Mouse (Mus musculus): ENCODE measurements at regions not wholly inside any gene's neighbourhood (a gene's known extent, or its start where the extent isn't known, plus 50 kb on each side); places are given as distances from the start of the nearest gene placed in this dataset.
A peak's percentile ranks its signal among the peaks of the same experiment; 100 is the strongest.

DNA sequence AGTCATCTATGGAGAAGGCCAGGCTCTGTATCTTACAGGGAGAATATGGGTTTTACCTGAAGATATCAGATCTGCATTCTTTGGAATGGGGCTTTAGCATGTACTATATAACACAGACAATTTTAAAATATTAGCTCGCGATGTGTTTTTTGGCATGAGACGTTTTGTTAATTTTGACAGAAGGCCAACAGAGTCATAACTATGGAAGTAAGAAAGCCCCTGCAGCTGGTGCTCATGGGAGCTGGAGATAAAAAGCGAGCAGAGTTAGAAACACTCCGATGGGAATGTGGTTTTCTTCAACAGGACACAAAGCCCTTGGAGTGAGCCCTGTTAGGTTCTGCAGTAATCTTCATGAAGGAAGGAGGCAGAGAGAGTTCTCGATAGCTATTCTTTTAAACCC lies 176.6 kb downstream of the Rps12 start:
- no peak for DNase-seq

DNA sequence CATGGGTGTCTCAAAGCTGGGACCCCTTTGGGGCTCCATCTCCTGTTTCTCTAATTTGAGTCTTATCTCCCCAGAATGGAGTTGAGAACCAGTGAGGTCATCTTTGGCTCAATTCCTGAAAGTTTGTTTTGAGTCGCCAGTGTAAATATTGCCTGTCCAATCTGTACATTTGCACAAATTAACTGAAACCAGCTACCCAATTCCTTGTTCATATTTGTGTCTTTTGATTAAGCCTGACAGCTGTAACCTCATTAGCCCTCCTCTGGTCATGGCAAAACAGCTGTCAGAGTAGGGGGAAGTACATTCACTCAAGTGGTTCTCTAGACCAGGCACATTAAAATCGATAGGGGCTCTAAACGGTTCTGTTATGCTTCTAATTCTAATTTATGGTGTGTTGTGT lies 177.0 kb downstream of the Rps12 start:
- no peak for DNase-seq

DNA sequence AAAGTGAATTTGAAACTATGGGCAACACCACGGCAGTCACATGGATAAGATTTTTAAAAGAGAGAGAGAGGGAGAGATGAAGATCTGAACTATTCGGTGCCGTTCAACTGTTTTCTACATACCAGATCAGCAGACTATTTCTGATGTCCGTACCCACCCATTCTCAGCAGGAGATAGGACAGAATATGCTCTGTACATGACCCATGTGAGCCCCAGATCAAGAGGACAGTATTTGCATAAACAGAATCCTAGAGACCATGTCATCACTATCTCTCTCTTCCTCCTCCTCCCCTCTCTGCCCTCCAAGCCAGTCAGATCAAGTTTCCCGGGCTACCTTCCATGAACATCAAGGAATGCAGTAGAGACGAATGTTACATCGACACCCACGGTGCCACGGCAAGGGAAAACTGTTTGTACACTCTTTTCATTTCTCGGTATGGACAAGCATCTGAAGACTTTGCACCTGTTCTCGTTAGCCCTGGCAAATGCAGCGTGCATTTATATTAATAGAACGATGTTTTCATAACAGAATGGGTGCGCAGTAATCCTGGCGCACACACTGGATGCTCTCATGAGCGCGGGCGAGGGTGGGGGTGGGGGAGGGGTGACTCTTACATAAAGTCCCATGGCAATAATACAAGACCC lies 177.7 kb downstream of the Rps12 start:
- DNase-seq = no peak

DNA sequence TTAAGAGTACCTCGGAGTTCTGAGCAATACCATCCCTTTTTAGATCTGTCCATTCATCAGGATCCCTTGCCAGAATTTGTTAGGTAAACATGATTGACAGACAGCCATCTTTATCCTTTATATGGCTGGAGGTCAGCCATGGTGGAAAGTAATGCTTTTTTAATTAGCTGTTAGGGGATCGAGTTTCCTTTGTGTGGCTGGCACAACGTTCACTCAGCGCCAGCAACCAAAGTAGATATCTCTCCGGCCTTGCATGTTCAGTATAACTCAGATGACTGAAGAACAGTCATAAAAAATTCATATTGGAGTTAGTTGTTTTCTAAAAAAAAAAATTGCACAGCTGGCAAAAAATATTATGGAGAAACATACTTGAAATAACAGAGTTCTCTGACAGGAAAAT lies 186.4 kb downstream of the Rps12 start:
- no peak for DNase-seq

DNA sequence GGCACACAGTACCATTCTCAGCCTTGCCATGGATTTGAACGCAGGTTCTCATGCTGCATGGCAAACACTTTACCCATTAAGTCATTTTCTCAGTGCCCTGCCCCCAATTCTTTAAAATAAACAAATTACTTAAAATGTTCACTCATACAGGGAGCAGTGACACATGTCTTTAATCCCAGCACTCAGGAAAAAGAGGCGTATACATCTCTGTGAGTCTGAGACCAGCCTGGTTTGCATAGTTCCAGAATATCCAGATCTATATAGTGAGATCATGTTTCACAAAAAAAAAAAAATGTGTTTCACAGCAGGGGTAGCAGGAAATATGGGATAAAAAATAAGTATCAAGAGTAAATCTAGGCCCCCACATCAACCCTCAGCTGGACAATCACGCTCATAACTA lies 191.5 kb downstream of the Rps12 start:
- no peak for DNase-seq

DNA sequence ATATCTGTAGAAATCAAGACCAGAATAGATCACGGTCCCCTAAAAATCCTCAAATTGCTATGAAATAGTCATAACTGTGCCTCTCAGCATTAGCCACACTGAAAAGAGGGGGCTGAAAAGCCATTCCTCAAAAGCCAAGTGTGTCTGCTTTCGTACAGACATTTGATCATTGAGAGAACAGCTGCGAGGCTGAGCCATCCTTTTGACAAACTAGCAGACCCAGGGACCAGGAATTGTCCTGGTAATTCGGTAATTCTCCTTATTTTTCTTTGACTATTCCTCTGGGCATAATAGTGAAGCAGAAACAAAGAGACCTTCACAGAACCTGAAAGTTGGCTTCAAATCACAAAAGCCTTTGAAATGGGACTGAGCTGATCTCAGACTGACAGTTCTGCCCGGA lies 206.8 kb downstream of the Rps12 start:
- no peak for DNase-seq

DNA sequence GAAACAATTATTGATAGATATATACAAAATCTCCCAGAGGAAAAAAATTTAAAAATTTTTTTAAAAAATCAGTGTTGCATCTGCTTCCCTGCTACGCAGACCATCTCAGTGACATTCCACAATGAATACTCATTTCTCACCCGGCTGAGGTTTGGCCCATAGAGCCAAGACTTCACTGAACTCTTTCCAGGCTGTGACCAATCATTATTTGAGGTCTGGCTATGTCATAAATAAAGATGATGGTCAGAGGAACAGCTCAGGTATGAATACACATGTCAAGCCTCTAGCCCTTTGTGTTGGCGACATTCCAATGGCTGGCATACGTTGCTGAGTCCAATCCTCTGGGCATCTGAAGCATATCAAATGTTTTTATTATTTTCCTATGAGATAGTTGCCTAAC lies 216.1 kb downstream of the Rps12 start:
- DNase-seq = no peak

DNA sequence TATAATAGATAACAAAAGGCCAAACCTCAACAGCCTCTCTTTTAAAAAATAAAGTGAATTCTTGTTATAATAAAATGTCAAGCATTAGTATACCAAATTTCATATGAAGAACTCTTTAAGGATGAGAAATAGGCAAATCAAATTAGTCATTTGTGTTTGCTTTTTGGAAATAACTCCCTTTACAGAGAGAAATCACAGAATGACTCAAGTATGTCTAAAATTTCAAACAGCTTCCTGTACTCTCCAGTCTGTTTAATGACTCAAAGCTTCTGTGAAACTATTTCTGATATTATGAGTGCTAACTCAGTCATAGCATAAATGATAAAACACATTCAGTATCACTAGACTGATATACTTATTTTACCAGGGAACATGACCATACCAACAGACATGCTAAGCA lies 217.7 kb downstream of the Rps12 start:
- DNase-seq = no peak

DNA sequence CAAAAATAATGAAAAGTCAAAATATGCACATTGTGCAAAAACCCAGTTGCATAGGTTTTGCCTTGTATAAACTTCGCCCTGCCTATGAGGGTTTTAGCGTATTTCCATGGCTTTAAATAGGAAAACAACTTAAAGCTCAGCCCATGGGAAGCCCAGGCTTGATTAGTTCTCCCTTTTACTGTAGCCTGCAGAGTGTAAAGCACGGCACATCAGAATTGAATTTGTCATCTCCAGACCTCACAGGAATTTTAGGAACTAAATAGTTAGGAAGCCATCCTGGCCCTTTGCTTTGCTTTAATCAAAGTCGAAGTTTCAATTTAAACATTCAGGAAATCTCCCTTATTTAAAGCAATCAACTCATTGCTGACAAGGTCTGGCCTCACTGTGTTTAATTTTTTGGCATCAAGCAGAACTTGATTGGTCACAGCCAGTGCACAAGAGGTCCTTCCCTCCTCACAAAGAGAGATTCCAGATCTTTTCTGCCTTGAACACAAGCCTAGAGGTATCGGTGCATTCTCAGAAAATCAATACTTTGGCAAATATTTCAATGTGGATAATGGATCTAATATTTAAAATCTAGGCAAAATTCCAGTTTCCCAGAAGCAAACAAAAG lies 211.8 kb upstream of the Eya4 start:
- DNase-seq = no peak

DNA sequence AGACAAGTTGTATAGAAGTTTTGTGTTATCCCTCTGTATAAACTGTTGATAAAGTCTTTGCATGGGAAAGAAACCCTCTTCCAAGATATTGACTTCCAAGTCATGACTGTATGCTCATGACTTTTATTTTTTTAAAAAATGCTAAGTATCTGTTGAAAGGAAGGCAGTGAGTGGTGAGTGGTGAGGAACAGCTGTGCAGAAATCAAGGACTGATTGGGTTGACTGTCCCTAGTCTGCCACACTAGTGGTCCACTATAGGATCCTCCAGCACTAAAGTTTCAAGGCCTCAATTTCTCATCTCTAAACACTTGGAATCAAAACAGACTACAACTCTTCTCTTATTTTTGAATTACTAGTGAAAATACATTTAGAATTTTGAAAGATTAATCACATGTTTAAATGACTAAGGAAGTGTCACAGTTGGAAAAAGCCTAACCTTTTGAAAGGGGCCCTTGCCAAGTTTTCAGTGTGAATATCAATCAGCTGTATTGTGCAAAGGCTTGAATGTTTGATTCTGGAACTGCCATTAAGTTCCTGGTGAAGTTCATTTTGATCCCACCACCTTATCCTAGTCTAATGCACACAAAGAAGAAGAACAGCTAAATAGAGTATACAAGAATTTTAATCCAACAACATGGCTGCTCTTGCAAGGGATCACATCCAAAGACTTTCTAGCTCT lies 209.5 kb upstream of the Eya4 start:
- no peak for DNase-seq

DNA sequence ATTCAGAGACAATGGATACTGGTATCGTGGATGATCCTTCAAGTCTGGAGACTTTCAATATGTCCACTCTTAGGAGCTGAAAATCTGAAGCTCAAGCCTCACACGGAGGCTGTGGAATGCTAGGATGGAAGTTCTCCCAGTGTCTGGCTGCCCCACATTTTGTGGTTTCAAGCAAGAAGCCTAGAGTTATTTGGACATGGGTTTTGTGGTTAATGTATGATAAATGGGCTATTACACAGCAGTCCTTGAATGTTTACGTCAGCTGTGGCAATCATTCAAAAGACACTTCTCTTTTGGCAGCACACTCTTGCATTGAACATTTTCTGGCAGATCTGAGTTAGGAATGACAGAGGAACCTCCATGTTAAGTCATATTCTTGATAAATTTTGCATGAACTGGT lies 207.2 kb upstream of the Eya4 start:
- DNase-seq = peak; percentile 2

DNA sequence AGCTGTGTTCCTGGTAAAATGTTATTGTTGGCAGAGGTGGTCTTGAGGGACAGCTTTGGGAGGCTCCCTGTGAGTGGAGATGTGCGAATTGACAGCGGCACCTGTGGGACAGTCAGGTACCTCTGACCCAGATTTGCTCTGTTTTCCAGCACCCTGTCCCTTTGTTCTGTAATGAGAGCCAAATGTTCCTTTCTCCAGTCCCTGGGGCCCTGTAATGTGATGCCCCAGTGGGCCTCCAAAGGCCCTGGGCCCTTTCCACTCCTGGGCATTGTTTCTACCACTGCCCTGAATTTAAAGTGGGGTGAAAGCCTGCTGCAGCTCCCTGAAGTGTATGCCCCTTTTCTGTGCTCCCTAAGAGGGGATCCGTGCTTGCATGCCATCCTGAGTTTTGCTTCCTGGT lies 198.6 kb upstream of the Eya4 start:
- DNase-seq = peak; percentile 7

DNA sequence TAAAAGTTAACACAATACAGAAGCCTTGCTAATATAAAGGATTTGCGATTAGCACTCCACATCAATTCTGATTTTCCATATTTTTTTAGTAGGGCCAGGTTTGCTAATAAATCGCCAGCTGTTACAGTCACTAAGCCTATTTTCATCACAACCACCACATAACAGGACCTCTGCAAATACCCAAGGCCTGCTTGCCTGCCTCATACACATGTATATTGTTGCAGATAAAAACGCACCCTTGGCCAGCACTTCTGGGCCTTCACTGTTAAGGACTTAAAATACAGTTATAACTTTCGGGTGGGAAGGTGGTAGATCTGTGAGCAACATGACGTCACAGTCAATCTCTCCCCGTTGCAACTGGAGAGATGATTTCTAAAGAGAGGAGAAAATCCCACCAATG lies 197.7 kb upstream of the Eya4 start:
- no peak for DNase-seq

DNA sequence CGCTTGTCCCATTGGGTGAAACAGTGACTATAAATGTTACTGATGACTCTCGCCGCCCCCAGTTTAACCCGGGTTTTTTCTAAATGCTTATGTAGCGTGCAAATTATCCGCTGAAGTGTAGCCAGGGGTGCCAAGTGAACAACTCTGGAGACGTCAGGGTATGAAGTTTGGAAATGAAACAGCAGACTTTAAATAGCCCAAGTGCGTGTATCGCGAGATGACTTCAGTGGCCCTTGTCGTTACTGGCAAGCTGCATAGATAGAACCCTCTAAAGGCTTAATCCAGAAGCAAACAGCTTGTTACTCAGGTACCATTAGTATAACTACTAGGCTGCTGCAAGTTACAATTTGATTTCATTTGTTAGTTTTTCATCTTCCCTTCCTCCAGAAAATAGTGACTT lies 192.1 kb upstream of the Eya4 start:
- DNase-seq = no peak

DNA sequence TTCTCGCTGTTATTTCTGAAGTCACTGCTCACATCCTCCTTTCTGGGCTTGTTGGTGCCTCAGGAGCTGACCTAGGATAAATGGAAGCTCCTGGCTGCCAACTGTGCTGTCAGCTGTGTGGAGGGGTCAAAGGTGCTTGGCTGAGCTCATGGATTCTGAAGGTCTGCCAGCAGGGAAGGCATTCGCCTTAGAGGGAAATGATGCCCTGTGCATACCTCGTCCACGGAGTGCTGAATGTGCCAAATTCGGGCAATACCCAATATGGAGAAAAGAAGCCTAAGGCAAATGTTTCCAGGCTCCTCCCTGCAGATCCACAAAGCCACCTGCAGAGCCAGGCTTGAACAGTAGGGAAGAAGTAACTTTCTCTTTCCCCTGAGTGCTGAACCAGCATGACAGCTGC lies 191.3 kb upstream of the Eya4 start:
- peak; percentile 4 for DNase-seq

DNA sequence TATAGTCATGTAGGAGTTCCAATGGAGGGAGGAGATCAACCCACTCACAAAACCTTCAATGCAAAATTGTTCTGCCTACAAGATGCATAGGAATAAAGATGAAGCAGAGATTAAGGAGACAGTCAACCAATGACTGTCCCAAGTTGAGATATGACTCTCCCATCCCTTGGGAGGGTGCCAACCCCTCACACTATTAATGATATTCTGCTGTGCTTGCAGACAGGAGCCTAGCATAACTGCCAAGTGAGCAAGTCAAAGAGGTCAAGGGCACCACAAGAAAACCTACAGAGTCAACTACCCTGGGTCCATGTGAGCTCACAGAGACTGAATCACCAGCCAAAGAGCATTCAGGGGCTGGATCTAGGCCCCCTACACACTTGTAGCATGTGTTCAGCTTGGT lies 184.1 kb upstream of the Eya4 start:
- DNase-seq = peak; percentile 57

DNA sequence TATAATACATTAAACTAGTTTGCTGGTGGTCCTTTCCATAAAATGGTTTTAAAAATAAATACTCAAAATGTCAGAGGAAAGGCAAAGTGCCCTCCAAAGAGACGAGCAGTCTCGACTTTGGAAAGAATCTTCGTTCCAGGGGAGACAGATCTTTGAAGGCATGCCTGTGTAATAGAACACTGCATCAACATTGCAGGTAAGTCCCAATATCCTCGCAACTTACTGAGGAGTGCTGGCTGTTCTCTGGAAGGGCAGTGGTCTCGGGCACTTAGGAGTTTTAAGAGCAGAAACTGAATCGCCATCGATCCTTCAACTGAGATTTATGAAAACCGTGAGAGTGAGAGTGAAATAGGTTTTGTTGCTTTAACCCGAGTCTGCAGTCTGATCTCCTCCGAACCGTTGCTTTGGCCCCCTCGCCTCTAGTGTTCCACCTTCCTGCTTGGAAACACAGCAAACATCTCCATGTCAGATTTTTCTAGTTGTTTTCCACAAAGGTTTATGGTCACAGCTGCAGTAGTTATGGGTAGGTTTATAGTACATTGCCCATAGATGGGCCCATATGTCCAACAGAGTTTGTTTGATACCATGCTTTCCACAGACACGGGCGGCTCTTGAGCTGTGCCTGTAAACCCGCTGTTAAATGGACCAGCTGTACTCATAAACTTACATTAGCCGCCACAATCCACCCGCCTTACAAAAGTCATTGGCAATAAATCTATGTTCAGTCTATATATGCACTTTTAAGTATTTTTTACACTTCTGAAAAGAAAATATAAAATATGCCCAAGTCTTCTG lies 181.6 kb upstream of the Eya4 start:
- no peak for DNase-seq

DNA sequence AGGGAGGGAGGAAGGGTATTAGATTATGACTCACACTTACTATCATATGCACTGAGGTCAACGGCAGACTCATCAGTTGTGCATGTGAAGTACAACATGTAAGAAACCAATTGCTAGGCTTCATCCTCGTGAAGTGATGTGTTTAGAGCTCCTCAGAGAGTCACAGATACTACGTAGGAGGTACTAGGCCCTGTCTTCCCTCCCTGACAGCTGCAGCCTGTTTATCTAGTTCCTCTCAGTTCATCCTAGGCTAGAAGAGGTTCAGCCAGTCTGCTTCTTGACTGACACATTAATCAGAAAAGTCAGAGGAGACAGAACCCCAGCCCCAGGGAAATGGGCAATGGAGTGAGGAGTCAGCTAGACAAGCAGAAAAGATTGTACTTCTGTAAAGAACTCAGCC lies 180.1 kb upstream of the Eya4 start:
- DNase-seq = no peak

DNA sequence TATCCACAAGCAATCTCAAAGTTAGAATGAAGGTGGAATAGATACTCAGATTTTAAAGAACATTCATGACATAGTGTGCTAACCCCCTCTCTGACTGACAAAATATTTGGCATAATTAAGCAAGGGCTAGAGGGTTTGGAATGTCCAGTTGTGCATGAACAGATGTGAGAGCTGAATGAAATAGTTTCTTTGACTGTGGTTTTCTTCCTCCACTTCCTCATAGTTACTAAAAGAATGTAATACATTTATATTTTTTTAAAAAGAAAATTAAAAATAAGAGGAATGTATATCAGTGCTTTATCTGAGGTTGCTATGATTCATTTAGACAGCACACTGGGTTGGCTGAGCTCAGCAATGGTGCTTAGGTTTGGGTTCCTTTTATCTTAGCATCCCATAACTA lies 176.2 kb upstream of the Eya4 start:
- DNase-seq = no peak

DNA sequence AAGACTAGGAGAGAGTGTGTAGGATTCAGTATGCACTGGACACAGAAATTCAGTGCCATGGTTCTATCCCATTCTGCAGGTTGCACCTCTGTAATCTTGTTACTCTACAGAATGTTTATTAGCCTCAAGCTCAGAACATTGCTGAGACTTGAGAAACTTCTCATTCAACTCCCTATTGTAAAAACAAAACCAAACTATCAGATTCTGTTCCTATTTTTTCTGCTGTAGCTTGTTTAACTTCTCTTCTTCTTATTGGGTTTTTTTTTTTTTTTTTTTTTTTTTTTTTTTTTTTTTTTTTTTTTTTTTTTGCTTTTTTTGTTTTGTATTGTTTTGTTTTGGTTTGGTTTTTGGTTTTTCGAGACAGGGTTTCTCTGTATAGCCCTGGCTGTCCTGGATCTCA lies 172.1 kb upstream of the Eya4 start:
- no peak for DNase-seq

DNA sequence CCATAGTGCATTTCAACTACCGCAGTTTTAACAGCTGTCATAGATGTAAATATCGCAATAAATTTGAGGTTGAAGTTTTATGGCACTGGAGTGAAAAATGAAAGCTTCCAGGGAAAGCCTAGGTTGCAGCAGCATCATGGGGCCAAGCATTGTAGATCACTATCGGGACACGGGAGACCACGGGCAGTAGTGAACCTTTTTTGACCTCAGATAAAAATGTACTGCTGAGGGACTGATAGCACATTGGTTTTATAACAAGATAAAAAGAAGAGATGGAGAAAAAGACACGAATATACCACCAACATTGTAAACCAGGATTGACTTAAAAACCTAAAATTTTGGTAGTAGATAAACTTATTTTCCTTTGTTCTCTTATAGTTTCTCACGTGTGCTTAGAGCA lies 143.1 kb upstream of the Eya4 start:
- DNase-seq = no peak

DNA sequence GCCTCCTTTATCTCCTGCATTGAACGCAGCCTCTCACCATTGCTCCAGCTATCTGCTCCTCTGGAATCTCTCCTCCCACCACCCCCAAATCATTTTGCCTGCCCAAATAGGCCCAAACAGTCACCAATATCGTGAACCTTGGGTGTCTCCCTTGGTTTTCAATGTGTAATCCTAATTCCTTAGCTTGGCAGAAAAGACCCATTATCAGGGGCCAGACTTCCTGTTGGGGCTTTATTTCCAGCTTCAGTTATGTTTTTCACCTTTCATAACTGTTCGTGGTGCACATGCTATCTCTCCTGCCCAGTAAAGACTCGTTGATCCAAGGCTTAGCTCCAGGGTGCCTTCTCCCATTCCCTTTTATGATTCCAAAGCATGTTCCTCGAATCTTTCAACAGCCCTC lies 142.4 kb upstream of the Eya4 start:
- DNase-seq = no peak

DNA sequence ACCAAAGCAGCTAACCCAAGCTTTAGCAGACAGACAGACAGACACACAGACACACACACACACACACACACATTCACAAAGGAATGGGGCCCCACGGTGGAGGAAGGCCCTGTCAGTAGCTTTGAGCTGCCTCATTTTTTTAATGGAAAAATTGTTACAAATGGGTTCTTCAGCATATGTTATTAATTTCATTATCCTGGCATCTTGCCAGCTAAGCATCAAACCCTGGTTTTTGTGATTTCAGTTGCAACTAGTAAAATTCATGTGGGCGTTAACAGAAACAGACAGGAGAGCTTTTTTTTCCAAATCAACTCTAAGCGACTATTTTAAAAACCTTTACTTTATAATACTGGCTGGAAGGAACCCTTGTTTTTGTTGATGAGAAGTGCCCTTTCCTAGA lies 138.4 kb upstream of the Eya4 start:
- no peak for DNase-seq
